Mouse (Mus musculus): ENCODE measurements at regions not wholly inside any gene's neighbourhood (a gene's known extent, or its start where the extent isn't known, plus 50 kb on each side); places are given as distances from the start of the nearest gene placed in this dataset.

DNA sequence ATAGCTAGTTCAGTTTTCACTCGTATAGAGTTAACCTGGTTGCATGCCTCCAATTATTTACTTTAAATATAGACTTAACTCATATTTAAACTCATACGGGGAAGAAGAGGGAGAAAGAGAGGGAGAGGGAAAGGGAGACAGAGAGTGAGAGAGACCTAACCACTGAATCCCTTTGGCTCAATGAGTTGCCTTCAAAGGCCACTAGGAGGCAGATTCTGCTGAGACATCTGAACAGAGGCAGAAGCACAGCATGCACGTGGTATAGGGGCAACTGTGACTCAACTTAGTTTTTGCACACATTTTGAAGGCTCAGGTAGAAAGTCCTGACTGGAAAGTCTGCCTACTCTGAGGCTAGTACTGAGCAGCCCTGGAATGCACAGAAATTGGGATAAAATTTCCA, 942.9 kb upstream of the 1700009N14Rik start:
- Histone ChIP-seq H3K27me3 (ENCODE audit: insufficient read depth, low read length) (no peaks in the 10 kb centered on the region), H3K4me3 (replicated peaks; ENCODE audit: low read length) (no peak overlapping the region), H3K36me3 (ENCODE audit: insufficient read depth, low read length) (no peaks in the 10 kb centered on the region), H3K9me3 (ENCODE audit: low read length) (peaks cover 24% of the 10 kb centered on the region), H3K4me1 (replicated peaks; ENCODE audit: low read depth, low read length) (no peaks in the 10 kb centered on the region)
- TF ChIP-seq CTCF (conservative IDR thresholded peaks at IDR 0.05; ENCODE audit: low read length) (no peak), NANOG (IDR thresholded peaks at IDR 0.05; ENCODE audit: borderline replicate concordance, low read length) (no peak), POU5F1 (IDR thresholded peaks at IDR 0.05; ENCODE audit: borderline replicate concordance, low read length) (no peak)

DNA sequence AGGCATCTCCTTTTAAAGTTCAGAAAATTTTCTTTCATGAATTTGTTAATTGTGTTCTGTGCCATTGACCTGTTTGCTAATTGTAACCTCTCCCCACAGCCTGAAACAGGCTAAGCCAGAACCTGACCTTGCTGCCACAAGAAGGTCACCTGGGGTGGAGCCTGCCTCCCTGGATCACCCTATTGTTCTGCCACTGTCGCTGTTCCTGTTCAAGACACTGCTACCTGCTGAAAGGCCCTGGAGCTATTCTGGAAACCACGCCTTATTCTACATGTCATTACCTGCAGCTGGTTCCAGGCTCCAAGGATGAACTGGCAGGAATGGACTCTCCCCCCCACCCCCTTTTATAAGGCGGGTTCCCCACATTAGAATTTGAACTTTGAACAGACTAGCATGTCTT, 931.0 kb upstream of the 1700009N14Rik start:
- Histone ChIP-seq H3K9me3 (ENCODE audit: low read length) (peaks cover 60% of the 10 kb centered on the region), H3K4me1 (replicated peaks; ENCODE audit: low read depth, low read length) (no peaks in the 10 kb centered on the region), H3K36me3 (ENCODE audit: insufficient read depth, low read length) (no peaks in the 10 kb centered on the region; the same call in 1 of the 2 replicates), H3K4me3 (replicated peaks; ENCODE audit: low read length) (no peak overlapping the region), H3K27me3 (ENCODE audit: insufficient read depth, low read length) (no peaks in the 10 kb centered on the region)
- TF ChIP-seq CTCF (conservative IDR thresholded peaks at IDR 0.05; ENCODE audit: low read length) (no peak), POU5F1 (IDR thresholded peaks at IDR 0.05; ENCODE audit: borderline replicate concordance, low read length) (no peak), NANOG (IDR thresholded peaks at IDR 0.05; ENCODE audit: borderline replicate concordance, low read length) (no peak)

Measured in E14TG2a.4 (cell line).